Mouse (Mus musculus): ENCODE results near the gene Ccdc3. TPM values are rescaled to one million over a fixed set of nuclear protein-coding genes. Genes with fewer than 3 reads are reported as not detected.

Ccdc3 gene
- polyA plus RNA-seq, 1 experiment = 19.2 TPM

GRCm38 (mm10) chr2:5161002-5161745 is 23.6 kb downstream of the Ccdc3 start:
- DNase-seq (ENCODE audit: low read depth) = no peak

- DNase-seq (ENCODE audit: low read depth) = no peak
Measured at GRCm38 (mm10) chr2:5161908-5162674, 24.5 kb downstream of the Ccdc3 start.

GRCm38 (mm10) chr2:5162756-5163155 is 25.2 kb downstream of the Ccdc3 start:
- DNase-seq (ENCODE audit: low read depth) = no peak

GRCm38 (mm10) chr2:5165941-5166361 is 28.4 kb downstream of the Ccdc3 start:
- no peak for DNase-seq (ENCODE audit: low read depth)

GRCm38 (mm10) chr2:5166796-5167195 is 29.2 kb downstream of the Ccdc3 start:
- no peak for DNase-seq (ENCODE audit: low read depth)

- DNase-seq (ENCODE audit: low read depth) = no peak
Measured at GRCm38 (mm10) chr2:5170815-5171214, 33.2 kb downstream of the Ccdc3 start.

- DNase-seq (ENCODE audit: low read depth) = no peak
Measured at GRCm38 (mm10) chr2:5171301-5172000, 33.9 kb downstream of the Ccdc3 start.

GRCm38 (mm10) chr2:5172773-5173172 is 35.2 kb downstream of the Ccdc3 start:
- DNase-seq (ENCODE audit: low read depth) = no peak

- DNase-seq (ENCODE audit: low read depth) = no peak
Measured at GRCm38 (mm10) chr2:5174716-5175115, 37.1 kb downstream of the Ccdc3 start.

GRCm38 (mm10) chr2:5181462-5182443 is 44.2 kb downstream of the Ccdc3 start:
- no peak for DNase-seq (ENCODE audit: low read depth)

- DNase-seq (ENCODE audit: low read depth) = no peak
Measured at GRCm38 (mm10) chr2:5184166-5184565, 46.6 kb downstream of the Ccdc3 start.

- DNase-seq (ENCODE audit: low read depth) = no peak
Measured at GRCm38 (mm10) chr2:5185631-5186030, 48.1 kb downstream of the Ccdc3 start.

- no peak for DNase-seq (ENCODE audit: low read depth)
Measured at GRCm38 (mm10) chr2:5192156-5192555, 54.6 kb downstream of the Ccdc3 start.

- DNase-seq (ENCODE audit: low read depth) = no peak
Measured at GRCm38 (mm10) chr2:5193071-5193470, 55.5 kb downstream of the Ccdc3 start.

GRCm38 (mm10) chr2:5194701-5195215 is 57.2 kb downstream of the Ccdc3 start:
- no peak for DNase-seq (ENCODE audit: low read depth)

- no peak for DNase-seq (ENCODE audit: low read depth)
Measured at GRCm38 (mm10) chr2:5197486-5197885, 59.9 kb downstream of the Ccdc3 start.

- no peak for DNase-seq (ENCODE audit: low read depth)
Measured at GRCm38 (mm10) chr2:5199289-5199688, 61.7 kb downstream of the Ccdc3 start.

- no peak for DNase-seq (ENCODE audit: low read depth)
Measured at GRCm38 (mm10) chr2:5200817-5201364, 63.3 kb downstream of the Ccdc3 start.

GRCm38 (mm10) chr2:5203146-5203545 is 65.6 kb downstream of the Ccdc3 start:
- DNase-seq (ENCODE audit: low read depth) = no peak

- DNase-seq (ENCODE audit: low read depth) = no peak
Measured at GRCm38 (mm10) chr2:5204941-5205340, 67.4 kb downstream of the Ccdc3 start.

- peak; percentile 81 for DNase-seq (ENCODE audit: low read depth)
Measured at GRCm38 (mm10) chr2:5206651-5207050, 69.1 kb downstream of the Ccdc3 start.

All from gonadal fat pad, adult 2 months (tissue).